Mouse (Mus musculus): Measurements from ENCODE around the gene Cyp2w1.
"Not testable (repeated sequence)": the region's sequence is repeated elsewhere in the genome, so short reads cannot be mapped to it uniquely, and the experiment has no call there.

Gene Cyp2w1

GRCm38 (mm10) chr5:139383234-139383633, 30.8 kb downstream of the Cyp2w1 start:
- no peak for DNase-seq (ENCODE audit: low read depth, low spot score)

DNA sequence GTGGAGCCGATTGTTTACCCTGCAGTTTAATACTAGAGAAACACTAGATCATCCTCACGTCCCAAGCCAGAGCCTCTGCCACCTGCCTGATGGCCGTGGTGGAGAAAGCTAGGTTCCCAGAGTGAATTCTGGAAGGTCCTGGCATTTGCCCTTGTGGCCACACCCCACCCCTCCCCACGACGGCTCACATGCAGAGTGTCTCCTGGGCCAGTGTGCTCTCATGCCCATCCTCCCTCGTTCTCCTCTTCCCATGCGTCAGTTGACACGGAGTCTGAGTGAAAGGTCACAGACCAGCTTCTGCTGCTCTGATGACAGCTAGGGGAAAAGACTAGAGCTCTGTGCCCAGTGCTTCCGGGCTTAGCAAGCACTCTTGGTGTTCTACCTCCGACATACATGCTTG, 32.1 kb downstream of the Cyp2w1 start:
- DNase-seq (ENCODE audit: low read depth, low spot score) = peak; percentile 63

DNA sequence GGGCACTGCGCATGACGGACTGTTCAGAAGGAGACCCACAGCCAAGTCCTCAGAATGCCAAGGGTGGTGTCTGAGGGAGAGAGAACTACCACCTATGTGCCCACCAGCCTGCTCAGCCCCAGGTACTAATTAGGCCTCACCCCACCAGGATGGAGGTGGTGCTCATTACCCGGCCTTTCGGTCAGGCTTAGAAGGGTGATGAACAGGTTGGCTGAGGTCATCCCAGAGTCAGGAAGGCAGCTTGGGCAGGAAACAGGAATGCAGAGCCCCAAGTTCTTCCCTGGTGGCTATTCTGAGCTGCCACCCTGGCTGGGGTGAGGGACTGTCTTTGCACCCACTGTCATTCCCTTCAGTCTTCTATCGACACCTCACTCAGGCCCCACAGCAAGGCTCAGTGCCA, 33.6 kb downstream of the Cyp2w1 start:
- DNase-seq (ENCODE audit: low read depth, low spot score) = no peak

DNA sequence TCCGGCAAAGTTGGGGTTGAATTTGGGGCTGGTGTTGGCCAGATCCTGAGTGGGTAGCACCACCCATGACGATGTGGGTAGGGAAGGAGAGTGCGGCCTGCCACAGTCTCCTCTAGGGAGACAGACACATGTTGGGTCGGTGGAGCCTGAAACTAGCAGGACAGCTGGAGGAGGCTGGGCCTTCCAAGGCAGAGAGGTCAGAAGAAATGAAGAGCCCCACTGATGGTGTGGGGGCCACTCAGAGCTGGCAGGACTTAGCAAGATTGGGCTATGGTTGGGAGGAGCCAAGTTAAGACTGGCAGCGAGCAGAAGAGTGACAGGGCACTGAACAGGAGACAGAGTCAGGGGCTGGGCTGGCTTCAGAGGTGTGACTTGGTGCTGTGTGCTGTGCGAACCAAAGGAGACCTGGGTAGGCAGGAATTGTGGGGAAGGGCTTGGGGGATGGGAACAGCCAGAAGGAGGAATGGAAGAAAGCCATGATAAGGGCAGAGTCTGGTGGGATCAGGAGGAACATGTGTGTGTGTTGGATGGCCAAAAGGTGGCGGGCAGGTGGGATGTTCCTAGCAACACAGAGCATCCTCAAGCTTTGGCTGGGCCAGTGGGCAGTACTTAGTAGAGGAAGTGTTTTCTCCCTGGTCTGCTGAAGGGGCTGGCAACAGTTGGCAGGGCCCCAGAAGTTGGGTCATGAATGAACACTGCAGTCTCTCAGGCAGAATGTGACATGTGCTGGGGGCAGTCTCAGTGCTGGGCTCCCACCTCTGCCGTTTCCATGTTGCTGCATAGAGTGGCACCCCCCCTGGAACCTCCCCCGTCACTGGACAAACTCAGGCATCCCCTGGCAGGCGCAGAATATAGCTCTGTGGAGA, 35.1 kb downstream of the Cyp2w1 start:
- DNase-seq (ENCODE audit: low read depth, low spot score) = no peak

GRCm38 (mm10) chr5:139388195-139388570, 35.8 kb downstream of the Cyp2w1 start:
- DNase-seq (ENCODE audit: low read depth, low spot score) = no peak

GRCm38 (mm10) chr5:139388694-139389675, 36.6 kb downstream of the Cyp2w1 start:
- no peak for DNase-seq (ENCODE audit: low read depth, low spot score)

DNA sequence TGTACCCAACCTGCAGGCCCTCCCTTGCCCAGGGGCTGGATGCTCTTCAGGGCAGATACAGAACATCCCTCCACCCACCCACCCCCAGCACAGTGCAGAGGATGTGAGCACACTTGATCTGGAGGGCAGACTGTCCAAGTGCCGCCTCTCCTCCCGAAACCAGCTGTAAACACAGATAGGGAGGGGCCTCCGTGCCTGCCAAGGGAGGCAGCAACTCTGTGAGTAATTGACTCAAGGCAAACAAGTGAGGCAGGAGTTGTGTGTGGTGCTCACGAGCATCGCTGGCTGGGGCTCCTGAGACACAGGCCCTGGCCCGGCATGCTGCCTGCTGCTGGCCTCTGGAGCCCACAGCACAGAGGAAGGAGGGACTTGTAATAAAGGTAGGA, 37.3 kb downstream of the Cyp2w1 start:
- no peak for DNase-seq (ENCODE audit: low read depth, low spot score)

- DNase-seq (ENCODE audit: low read depth, low spot score) = not testable (repeated sequence)
Observed at GRCm38 (mm10) chr5:139390324-139391119, 38.1 kb downstream of the Cyp2w1 start.

GRCm38 (mm10) chr5:139391309-139391990, 39.0 kb downstream of the Cyp2w1 start:
- no peak for DNase-seq (ENCODE audit: low read depth, low spot score)

- DNase-seq (ENCODE audit: low read depth, low spot score) = no peak
Observed at GRCm38 (mm10) chr5:139392219-139393196, 40.1 kb downstream of the Cyp2w1 start.

GRCm38 (mm10) chr5:139393197-139393588, 40.8 kb downstream of the Cyp2w1 start:
- no peak for DNase-seq (ENCODE audit: low read depth, low spot score)

GRCm38 (mm10) chr5:139394399-139394798, 42.0 kb downstream of the Cyp2w1 start:
- no peak for DNase-seq (ENCODE audit: low read depth, low spot score)

GRCm38 (mm10) chr5:139395528-139395927, 43.1 kb downstream of the Cyp2w1 start:
- DNase-seq (ENCODE audit: low read depth, low spot score) = no peak

GRCm38 (mm10) chr5:139397359-139397916, 45.0 kb downstream of the Cyp2w1 start:
- DNase-seq (ENCODE audit: low read depth, low spot score) = no peak

GRCm38 (mm10) chr5:139397959-139398753, 45.7 kb downstream of the Cyp2w1 start:
- DNase-seq (ENCODE audit: low read depth, low spot score) = peak; percentile 89

DNA sequence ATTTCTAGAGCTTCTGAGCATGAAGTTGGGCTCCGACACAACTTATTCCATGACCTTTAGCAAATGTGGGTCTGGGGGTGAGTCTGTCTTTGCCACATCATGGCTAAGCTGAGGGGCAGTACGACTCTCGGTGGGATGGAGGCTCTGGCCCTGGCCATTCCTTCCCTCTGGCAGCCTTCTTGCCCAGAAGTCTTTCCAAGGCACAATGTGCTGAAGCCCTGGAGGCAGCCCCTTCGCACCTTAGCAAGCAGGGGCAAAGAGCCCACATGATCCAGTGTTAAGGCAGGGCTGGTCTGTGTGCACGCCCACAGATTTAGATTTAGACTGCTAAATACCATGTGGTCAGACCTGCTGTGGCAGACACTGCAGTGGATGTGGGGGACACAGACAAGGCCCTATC, 46.4 kb downstream of the Cyp2w1 start:
- no peak for DNase-seq (ENCODE audit: low read depth, low spot score)

- no peak for DNase-seq (ENCODE audit: low read depth, low spot score)
Observed at GRCm38 (mm10) chr5:139399991-139400390, 47.6 kb downstream of the Cyp2w1 start.

DNA sequence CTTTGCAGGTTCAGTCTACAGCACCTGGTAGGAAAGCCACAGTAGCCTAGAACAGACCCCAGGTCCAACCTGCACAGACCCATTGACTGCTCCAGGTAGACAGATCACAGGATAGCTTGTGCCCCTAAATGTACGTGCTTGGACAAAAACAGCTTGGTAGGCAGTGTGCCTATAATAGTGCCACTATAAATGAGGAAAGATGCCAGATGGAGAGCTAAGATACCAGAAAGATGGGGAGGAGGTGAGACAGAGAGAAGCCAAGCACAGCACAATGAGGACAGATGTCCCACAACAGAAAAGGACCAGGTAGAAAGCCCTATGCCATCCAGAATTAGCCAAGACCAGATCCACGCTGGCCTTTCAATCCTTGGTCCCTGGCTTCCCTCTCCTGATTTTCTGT, 49.7 kb downstream of the Cyp2w1 start:
- DNase-seq (ENCODE audit: low read depth, low spot score) = no peak

Data from CD4-positive helper T cell, adult 2 months (primary cell).